Mouse (Mus musculus) stomach, postnatal 0 days (tissue): ENCODE results near the gene Wdr47. TPM values are rescaled to one million over a fixed set of nuclear protein-coding genes. Genes with fewer than 3 reads are reported as not detected.

Experiments
- ATAC-seq: fragments of 200-750 bp; cut with Nextera tagmentation; 2 replicates; pipeline ENCODE4 v1.8.0; 2017; ENCODE audit not compliant: low FRiP score, low TSS enrichment
- DNase-seq: peaks from one replicate; pipeline ENCODE4 v3.0.0-alpha.2; 2016; ENCODE audit warnings: low spot score
- H3K27ac ChIP-seq: fragments of 300-500 bp; sonication (generic); replicated peaks from 2 replicates; pipeline ENCODE4 v1.5.1; 2014; ENCODE audit warnings: mild to moderate bottlenecking, control low read depth
- H3K27me3 ChIP-seq: fragments of 300-500 bp; sonication (generic); 2 replicates; pipeline ENCODE4 v1.6.1; 2014; ENCODE audit warnings: low read length; ENCODE audit not compliant: control insufficient read depth, insufficient read depth
- H3K36me3 ChIP-seq: fragments of 300-500 bp; sonication (generic); 2 replicates; pipeline ENCODE4 v1.6.1; 2014; ENCODE audit warnings: low read length, mixed read lengths; ENCODE audit not compliant: control insufficient read depth, insufficient read depth
- H3K4me1 ChIP-seq: fragments of 300-500 bp; sonication (generic); replicated peaks from 2 replicates; pipeline ENCODE4 v1.6.1; 2014; ENCODE audit warnings: antibody characterized with exemption; ENCODE audit not compliant: control insufficient read depth, insufficient read depth
- H3K4me2 ChIP-seq: fragments of 300-500 bp; sonication (generic); replicated peaks from 2 replicates; pipeline ENCODE4 v1.6.1; 2014; ENCODE audit warnings: low read depth, mild to moderate bottlenecking, control low read depth, moderate library complexity
- H3K4me3 ChIP-seq: fragments of 300-500 bp; sonication (generic); 2 replicates; pipeline ENCODE4 v1.5.1; 2014; ENCODE audit warnings: low read depth, low read length, control low read depth
- H3K9ac ChIP-seq: fragments of 300-500 bp; sonication (generic); 2 replicates; pipeline ENCODE4 v1.6.1; 2014; ENCODE audit warnings: mild to moderate bottlenecking, low read length, control low read depth, mixed read lengths
- H3K9me3 ChIP-seq: fragments of 300-500 bp; sonication (generic); 2 replicates; pipeline ENCODE4 v1.6.1; 2016; ENCODE audit warnings: low read length; ENCODE audit not compliant: control insufficient read depth
- CTCF ChIP-seq: IDR thresholded peaks from 2 replicates; pipeline ENCODE4 v1.5.1; 2016; ENCODE audit warnings: antibody characterized with exemption, low read depth, mild to moderate bottlenecking, moderate library complexity
- EP300 ChIP-seq: optimal IDR thresholded peaks from 2 replicates; pipeline ENCODE3; 2016; ENCODE audit warnings: antibody characterized with exemption
- WGBS: fragments of 180-500 bp; shearing (Covaris S2); extraction: QIAGEN DNeasy Blood & Tissue Kit; methylation state at CpG from one replicate; pipeline ENCODE4 v1.1.7; 2014; 5-methylcytosine and 5-hydroxymethylcytosine counted together
- polyA plus RNA-seq: library from polyadenylated mRNA; unstranded; fragments of >200 nt; fragmentation: Nextera tagmentation; extraction: Ambion mirVana; gene quantifications from 2 replicates; pipeline ENCODE4 v1.2.1, GENCODE M21; 2015

Gene Wdr47
- 5.3 and 5.7 TPM in 2 replicates for polyA plus RNA-seq

GRCm38 (mm10) chr3:108590786-108591529, at the start of gene Wdr47:
Wdr47 (plus strand) TSS chr3:108591279.
- Histone ChIP-seq H3K9ac (peak within 1 kb of the TSS; percentile 72), H3K36me3 (no peaks in the 10 kb centered on the region), H3K27me3 (no peaks in the 10 kb centered on the region), H3K4me1 (no peaks in the 10 kb centered on the region; the same call in 1 of the 2 replicates), H3K9me3 (no peaks in the 10 kb centered on the region), H3K27ac (peak within 1 kb of the TSS; percentile 78), H3K4me2 (peak within 1 kb of the TSS; percentile 100), H3K4me3 (peak within 1 kb of the TSS; percentile 93)
- DNase-seq (peak; percentile 98), ATAC-seq (peak; percentile 100)
- WGBS = 5% methylated on average over 43 of the region's 44 CpGs
- TF ChIP-seq CTCF = no peak
- no peak for TF ChIP-seq EP300

GRCm38 (mm10) chr3:108542299-108542698, 48.8 kb upstream of the Wdr47 start:
- H3K27me3 ChIP-seq = no peaks in the 10 kb centered on the region
- H3K4me2 ChIP-seq = no peak overlapping the region
- H3K9me3 ChIP-seq = no peaks in the 10 kb centered on the region
- TF ChIP-seq EP300 (no peak), CTCF (no peak)
- 81% methylated on average over 11 of the region's 11 CpGs for WGBS
- ATAC-seq (no peak), DNase-seq (no peak)
- H3K27ac ChIP-seq = no peak overlapping the region
- no peak overlapping the region for H3K4me3 ChIP-seq
- no peak overlapping the region for H3K9ac ChIP-seq
- no peaks in the 10 kb centered on the region for H3K4me1 ChIP-seq
- no peaks in the 10 kb centered on the region for H3K36me3 ChIP-seq

- Histone ChIP-seq H3K9me3 (no peaks in the 10 kb centered on the region), H3K9ac (peak overlapping the region; percentile 86), H3K36me3 (peaks cover 13% of the 10 kb centered on the region), H3K4me2 (peak overlapping the region; percentile 63), H3K4me1 (no peaks in the 10 kb centered on the region), H3K4me3 (peak overlapping the region; percentile 81), H3K27ac (peak overlapping the region; percentile 90), H3K27me3 (no peaks in the 10 kb centered on the region)
- ATAC-seq (peak; percentile 66), DNase-seq (no peak)
- 1% methylated on average over 42 of the region's 42 CpGs for WGBS
- TF ChIP-seq EP300 (no peak), CTCF (no peak)
These were observed 36.9 kb upstream of the Wdr47 start for GRCm38 (mm10) chr3:108554111-108554561.

GRCm38 (mm10) chr3:108554587-108555312, 36.3 kb upstream of the Wdr47 start:
- Histone ChIP-seq H3K27me3 (no peaks in the 10 kb centered on the region), H3K27ac (peak overlapping the region; percentile 90), H3K4me3 (peak overlapping the region; percentile 81), H3K4me2 (peak overlapping the region; percentile 63), H3K9me3 (no peaks in the 10 kb centered on the region), H3K9ac (peak overlapping the region; percentile 86), H3K4me1 (no peaks in the 10 kb centered on the region), H3K36me3 (peaks cover 13% of the 10 kb centered on the region)
- WGBS = 18% methylated on average over 21 of the region's 22 CpGs
- peak; percentile 93 for DNase-seq
- TF ChIP-seq EP300 = no peak
- peak; percentile 97 for TF ChIP-seq CTCF
- ATAC-seq = peak; percentile 97

GRCm38 (mm10) chr3:108557888-108558287, 33.2 kb upstream of the Wdr47 start:
- H3K9me3 ChIP-seq = no peaks in the 10 kb centered on the region
- peaks cover 13% of the 10 kb centered on the region for H3K36me3 ChIP-seq
- H3K9ac ChIP-seq = no peak overlapping the region
- TF ChIP-seq CTCF (no peak), EP300 (no peak)
- H3K4me3 ChIP-seq = no peak overlapping the region
- ATAC-seq (no peak), DNase-seq (no peak)
- WGBS = 92% methylated on average over 4 of the region's 4 CpGs
- H3K27ac ChIP-seq = no peak overlapping the region
- H3K4me2 ChIP-seq = no peak overlapping the region
- no peaks in the 10 kb centered on the region for H3K27me3 ChIP-seq
- peaks cover 4% of the 10 kb centered on the region; the same call in 1 of the 2 replicates for H3K4me1 ChIP-seq
